Mouse (Mus musculus): ENCODE data around the gene A030003K21Rik.

DNA sequence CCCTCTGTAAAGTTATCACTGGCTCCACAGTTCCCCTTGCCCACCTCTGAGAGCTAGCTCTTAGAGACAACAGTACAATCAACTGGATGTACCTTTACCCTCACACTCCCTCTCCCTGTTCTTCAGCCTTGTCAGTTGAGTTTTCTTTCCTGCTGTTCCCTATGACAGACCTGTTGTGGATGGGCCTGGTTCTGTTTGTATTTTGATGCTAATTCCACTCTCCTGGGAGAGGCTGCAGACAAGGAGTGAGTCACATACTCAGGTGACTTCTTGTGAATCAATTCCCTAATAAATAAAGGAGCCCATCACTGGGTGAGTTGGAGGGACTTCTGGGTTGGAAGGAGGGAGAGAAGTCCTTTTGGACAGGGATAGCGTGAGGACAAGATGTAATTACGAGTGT lies 5.4 kb upstream of the A030003K21Rik start:
- TF ChIP-seq CTCF (IDR thresholded peaks at IDR 0.05; ENCODE audit: borderline replicate concordance, control insufficient read depth, extremely low read depth, insufficient read depth, low read length, poor library complexity) (no peak), POLR2A (IDR thresholded peaks at IDR 0.05; ENCODE audit: control insufficient read depth, extremely low read depth, insufficient read depth, low read length, poor library complexity) (no peak)

Measured in thymus, adult 2 months (tissue).